Mouse (Mus musculus) MEL (cell line): ENCODE results near the gene Zfand3. TPM values are rescaled to one million over a fixed set of nuclear protein-coding genes. Genes with fewer than 3 reads are reported as not detected.

ENCODE experiments used
- DNase-seq: peaks from one replicate; pipeline ENCODE4 v3.0.0; 2011; ENCODE audit warnings: low read depth, low spot score
- H3K27ac ChIP-seq: 2 replicates; pipeline ENCODE4 v1.5.1; 2012; ENCODE audit warnings: low read depth, mild to moderate bottlenecking, control low read depth, low read length, moderate library complexity; ENCODE audit not compliant: control insufficient read depth
- H3K27me3 ChIP-seq, 2 experiments: fragments of 150-350 bp in 1 of 2; sonication (generic) in 1 of 2; 2 replicates each; pipeline ENCODE4 v1.6.1; 2012; ENCODE audit warnings: low read length in 2 of 2, mild to moderate bottlenecking in 2 of 2, improper control_type of control experiment in 1 of 2, moderate library complexity in 1 of 2; ENCODE audit not compliant: insufficient read depth in 2 of 2, control insufficient read depth in 1 of 2
- H3K36me3 ChIP-seq, 2 experiments: 2 replicates each; pipeline ENCODE4 v1.6.1; 2012 to 2014; ENCODE audit warnings: low read length in 2 of 2, improper control_type of control experiment in 1 of 2, inconsistent platforms in 1 of 2, mild to moderate bottlenecking in 1 of 2; ENCODE audit not compliant: insufficient read depth in 2 of 2, control insufficient read depth in 1 of 2
- H3K4me1 ChIP-seq, 2 experiments: fragments of 150-350 bp in 1 of 2; sonication (generic) in 1 of 2; 2 replicates each; pipeline ENCODE4 v1.6.1; 2012; ENCODE audit warnings: low read length in 2 of 2, improper control_type of control experiment in 1 of 2, mild to moderate bottlenecking in 1 of 2; ENCODE audit not compliant: insufficient read depth in 2 of 2, control insufficient read depth in 1 of 2
- H3K4me3 ChIP-seq, 2 experiments: fragments of 150-350 bp in 1 of 2; sonication (generic) in 1 of 2; 2 replicates each; pipeline ENCODE4 v1.5.1; 2012; ENCODE audit warnings: low read depth in 2 of 2, low read length in 2 of 2, mild to moderate bottlenecking in 2 of 2, moderate library complexity in 2 of 2, control low read depth in 1 of 2, improper control_type of control experiment in 1 of 2; ENCODE audit not compliant: control insufficient read depth in 1 of 2, insufficient read depth in 1 of 2
- H3K79me2 ChIP-seq: 2 replicates; pipeline ENCODE4 v1.6.1; 2012; ENCODE audit warnings: mild to moderate bottlenecking, low read length, moderate library complexity; ENCODE audit not compliant: control insufficient read depth, poor library complexity, insufficient read depth
- H3K9ac ChIP-seq: 2 replicates; pipeline ENCODE4 v1.6.1; 2012; ENCODE audit warnings: low read depth, mild to moderate bottlenecking, control low read depth, low read length, moderate library complexity; ENCODE audit not compliant: control insufficient read depth, poor library complexity, severe bottlenecking
- H3K9me3 ChIP-seq: fragments of 150-350 bp; sonication (generic); replicated peaks from 2 replicates; pipeline ENCODE4 v1.6.1; 2012; ENCODE audit warnings: mild to moderate bottlenecking, low read length, improper control_type of control experiment, moderate library complexity; ENCODE audit not compliant: insufficient read depth
- BHLHE40 ChIP-seq: IDR thresholded peaks from 2 replicates; pipeline ENCODE4 v1.6.1; 2012; ENCODE audit warnings: low read depth, mild to moderate bottlenecking, inconsistent platforms, low read length, improper control_type of control experiment, borderline replicate concordance
- CHD1 ChIP-seq: IDR thresholded peaks from 2 replicates; pipeline ENCODE4 v1.6.1; 2012; ENCODE audit warnings: low read depth, mild to moderate bottlenecking, inconsistent platforms, low read length, improper control_type of control experiment
- CHD2 ChIP-seq: IDR thresholded peaks from 2 replicates; pipeline ENCODE4 v1.6.1; 2011; ENCODE audit warnings: low read length, improper control_type of control experiment
- CTCF ChIP-seq, 3 experiments: IDR thresholded peaks in 2 of 3; conservative IDR thresholded peaks in 1 of 3; 2 replicates each; pipeline ENCODE4 v1.5.1; 2011 to 2012; ENCODE audit warnings: low read length in 3 of 3, low read depth in 2 of 3, mild to moderate bottlenecking in 2 of 3, improper control_type of control experiment in 1 of 3, inconsistent platforms in 1 of 3, mixed read lengths in 1 of 3, moderate library complexity in 1 of 3; ENCODE audit not compliant: control insufficient read depth in 1 of 3, insufficient read depth in 1 of 3, poor library complexity in 1 of 3, severe bottlenecking in 1 of 3
- EP300 ChIP-seq, 2 experiments: IDR thresholded peaks; 2 replicates each; pipeline ENCODE4 v1.6.1; 2011; ENCODE audit warnings: improper control_type of control experiment in 2 of 2, low read length in 2 of 2, low read depth in 1 of 2, mild to moderate bottlenecking in 1 of 2
- ETS1 ChIP-seq: IDR thresholded peaks from 2 replicates; pipeline ENCODE4 v1.6.1; 2012; ENCODE audit warnings: low read depth, mild to moderate bottlenecking, inconsistent platforms, low read length, improper control_type of control experiment, moderate library complexity
- JUND ChIP-seq: IDR thresholded peaks from 2 replicates; pipeline ENCODE4 v1.6.1; 2011; ENCODE audit warnings: low read depth, mild to moderate bottlenecking, improper control_type of control experiment, low read length
- MAFK ChIP-seq: IDR thresholded peaks from 2 replicates; pipeline ENCODE4 v1.6.1; 2011; ENCODE audit warnings: low read depth, mild to moderate bottlenecking, low read length, improper control_type of control experiment, borderline replicate concordance
- MAZ ChIP-seq: IDR thresholded peaks from 2 replicates; pipeline ENCODE4 v1.6.1; 2012; ENCODE audit warnings: low read depth, mild to moderate bottlenecking, inconsistent platforms, low read length, improper control_type of control experiment
- MEF2A ChIP-seq: IDR thresholded peaks from 2 replicates; pipeline ENCODE4 v1.6.1; 2014; ENCODE audit warnings: low read depth, mild to moderate bottlenecking, inconsistent platforms, low read length, improper control_type of control experiment; ENCODE audit not compliant: poor library complexity, insufficient replicate concordance, severe bottlenecking; ENCODE audit errors: extremely low read depth
- MXI1 ChIP-seq: IDR thresholded peaks from 2 replicates; pipeline ENCODE4 v1.6.1; 2011; ENCODE audit warnings: mild to moderate bottlenecking, low read depth, low read length, improper control_type of control experiment
- MYC ChIP-seq: IDR thresholded peaks from 2 replicates; pipeline ENCODE4 v1.6.1; 2011; ENCODE audit warnings: low read depth, mild to moderate bottlenecking, low read length, improper control_type of control experiment, moderate library complexity
- NELFE ChIP-seq: IDR thresholded peaks from 2 replicates; pipeline ENCODE4 v1.6.1; 2011; ENCODE audit warnings: low read depth, low read length, improper control_type of control experiment
- NRF1 ChIP-seq: IDR thresholded peaks from 2 replicates; pipeline ENCODE4 v1.6.1; 2014; ENCODE audit warnings: low read depth, mild to moderate bottlenecking, inconsistent platforms, low read length, improper control_type of control experiment, moderate library complexity; ENCODE audit not compliant: poor library complexity, insufficient read depth, severe bottlenecking
- POLR2A ChIP-seq, 2 experiments: IDR thresholded peaks; 2 replicates each; pipeline ENCODE4 v1.6.1; 2011 to 2012; ENCODE audit warnings: low read length in 2 of 2, mild to moderate bottlenecking in 2 of 2, control low read depth in 1 of 2, improper control_type of control experiment in 1 of 2, low read depth in 1 of 2, moderate library complexity in 1 of 2; ENCODE audit not compliant: control insufficient read depth in 1 of 2, insufficient read depth in 1 of 2, poor library complexity in 1 of 2
- POLR2AphosphoS2 ChIP-seq: IDR thresholded peaks from 2 replicates; pipeline ENCODE4 v1.6.1; 2011; ENCODE audit warnings: low read length, improper control_type of control experiment
- POLR2AphosphoS5 ChIP-seq: IDR thresholded peaks from 2 replicates; pipeline ENCODE4 v1.6.1; 2012; ENCODE audit warnings: low read depth, borderline replicate concordance, mild to moderate bottlenecking, inconsistent platforms, low read length, moderate library complexity, mixed read lengths
- RAD21 ChIP-seq: IDR thresholded peaks from 2 replicates; pipeline ENCODE4 v1.6.1; 2011; ENCODE audit warnings: mild to moderate bottlenecking, low read depth, low read length, improper control_type of control experiment
- RCOR1 ChIP-seq: IDR thresholded peaks from 2 replicates; pipeline ENCODE4 v1.6.1; 2012; ENCODE audit warnings: low read depth, mild to moderate bottlenecking, inconsistent platforms, low read length, improper control_type of control experiment
- TBP ChIP-seq: IDR thresholded peaks from 2 replicates; pipeline ENCODE4 v1.8.0; 2011; ENCODE audit warnings: low read depth, low read length, improper control_type of control experiment
- UBTF ChIP-seq: IDR thresholded peaks from 2 replicates; pipeline ENCODE4 v1.6.1; 2012; ENCODE audit warnings: low read depth, mild to moderate bottlenecking, inconsistent platforms, low read length, improper control_type of control experiment, moderate library complexity, borderline replicate concordance; ENCODE audit not compliant: insufficient read depth
- USF1 ChIP-seq: IDR thresholded peaks from 2 replicates; pipeline ENCODE4 v1.6.1; 2014; ENCODE audit warnings: low read depth, mild to moderate bottlenecking, inconsistent platforms, low read length, improper control_type of control experiment, moderate library complexity
- USF2 ChIP-seq, 2 experiments: IDR thresholded peaks; 2 replicates each; pipeline ENCODE4 v1.6.1; 2011 to 2012; ENCODE audit warnings: improper control_type of control experiment in 2 of 2, low read length in 2 of 2, borderline replicate concordance in 1 of 2, inconsistent platforms in 1 of 2, low read depth in 1 of 2, mild to moderate bottlenecking in 1 of 2; ENCODE audit not compliant: insufficient read depth in 1 of 2
- ZC3H11A ChIP-seq: IDR thresholded peaks from 2 replicates; pipeline ENCODE4 v1.6.1; 2012; ENCODE audit warnings: low read depth, mild to moderate bottlenecking, inconsistent platforms, low read length, improper control_type of control experiment
- ZKSCAN1 ChIP-seq: IDR thresholded peaks from 2 replicates; pipeline ENCODE4 v1.6.1; 2012; ENCODE audit warnings: low read depth, mild to moderate bottlenecking, inconsistent platforms, low read length, improper control_type of control experiment, moderate library complexity
- ZMIZ1 ChIP-seq: IDR thresholded peaks from 2 replicates; pipeline ENCODE4 v1.6.1; 2012; ENCODE audit warnings: low read depth, mild to moderate bottlenecking, inconsistent platforms, low read length, improper control_type of control experiment, moderate library complexity
- ZNF384 ChIP-seq: IDR thresholded peaks from 2 replicates; pipeline ENCODE4 v1.6.1; 2012; ENCODE audit warnings: low read depth, mild to moderate bottlenecking, inconsistent platforms, low read length, improper control_type of control experiment
- polyA plus RNA-seq, 2 experiments: library from polyadenylated mRNA; stranded (reverse) in 1 of 2; unstranded in 1 of 2; fragments of >175 nt in 1 of 2; fragments of >200 nt in 1 of 2; gene quantifications; 2 replicates each; pipeline versions ENCODE4 v1.2.1 to v1.2.4; 2012; ENCODE audit warnings: low replicate concordance in 2 of 2, low read depth in 1 of 2; ENCODE audit not compliant: insufficient read length in 2 of 2, insufficient read depth in 1 of 2, missing spikeins in 1 of 2
- total RNA-seq: library from RNA; depleted of rRNA; stranded (reverse); fragments of 300-350 nt; gene quantifications from 2 replicates; pipeline ENCODE4 v1.2.3, GENCODE M21; 2012

The Zfand3 gene
- total and polyA plus RNA-seq, 3 experiments, result 28.3 to 48.8 TPM; not detected in 1

GRCm38 (mm10) chr17:30046654-30047053 lies 42.1 kb downstream of the Zfand3 start:
- Histone ChIP-seq H3K9ac (no peak overlapping the region), H3K27ac (no peak overlapping the region), H3K4me1 (peaks cover 3 to 7% of the 10 kb centered on the region in 2 experiments; a peak in 3 of 4 replicates), H3K79me2 (peaks cover 38% of the 10 kb centered on the region), H3K9me3 (no peaks in the 10 kb centered on the region), H3K36me3 (peaks cover 0 to 20% of the 10 kb centered on the region in 2 experiments; a peak in 2 of 4 replicates), H3K27me3 (no peaks in the 10 kb centered on the region), H3K4me3 (no peak overlapping the region)
- TF ChIP-seq CHD2 (no peak), ZMIZ1 (no peak), POLR2A (IDR thresholded peaks at IDR 0.05; ENCODE audit: control insufficient read depth in 1 of 2, insufficient read depth in 1 of 2, low read depth in 1 of 2, low read length in 2 of 2, poor library complexity in 1 of 2) (no peak), MYC (no peak), MXI1 (no peak), MEF2A (no peak), MAZ (no peak), TBP (no peak), NELFE (no peak), CTCF (IDR thresholded peaks at IDR 0.05 in 2 of 3, conservative IDR thresholded peaks at IDR 0.05 in 1 of 3; ENCODE audit: control insufficient read depth in 1 of 3, insufficient read depth in 1 of 3, low read depth in 2 of 3, low read length in 3 of 3, poor library complexity in 1 of 3, severe bottlenecking in 1 of 3) (no peak), RAD21 (no peak), POLR2AphosphoS5 (no peak)
- no peak for DNase-seq

GRCm38 (mm10) chr17:30051523-30052346 lies 47.2 kb downstream of the Zfand3 start:
- Histone ChIP-seq H3K27ac (no peak overlapping the region), H3K27me3 (no peaks in the 10 kb centered on the region), H3K79me2 (peaks cover 35% of the 10 kb centered on the region), H3K9ac (no peak overlapping the region), H3K9me3 (no peaks in the 10 kb centered on the region), H3K36me3 (peaks cover 0 to 25% of the 10 kb centered on the region in 2 experiments; a peak in 3 of 4 replicates), H3K4me1 (peaks cover 6 to 9% of the 10 kb centered on the region in 2 experiments), H3K4me3 (no peak overlapping the region)
- DNase-seq, result peak; percentile 68
- no peak for TF ChIP-seq UBTF
- no peak for TF ChIP-seq CHD1
- TF ChIP-seq ZMIZ1, result no peak
- no peak for TF ChIP-seq POLR2AphosphoS2
- TF ChIP-seq JUND, result no peak
- no peak for TF ChIP-seq POLR2A (IDR thresholded peaks at IDR 0.05; ENCODE audit: control insufficient read depth in 1 of 2, insufficient read depth in 1 of 2, low read depth in 1 of 2, low read length in 2 of 2, poor library complexity in 1 of 2)
- no peak for TF ChIP-seq USF2 (IDR thresholded peaks at IDR 0.05; ENCODE audit: borderline replicate concordance in 1 of 2, insufficient read depth in 1 of 2, low read depth in 1 of 2, low read length in 2 of 2)
- no peak for TF ChIP-seq POLR2AphosphoS5
- no peak for TF ChIP-seq MEF2A
- peak; percentile 49; the same call in 1 of the 2 replicates for TF ChIP-seq MAFK
- TF ChIP-seq TBP, result no peak
- no peak for TF ChIP-seq ZC3H11A
- 0 out of 2 replicates have a peak, but pooled peaks have one; percentile 21 for TF ChIP-seq BHLHE40
- TF ChIP-seq CTCF (IDR thresholded peaks at IDR 0.05 in 2 of 3, conservative IDR thresholded peaks at IDR 0.05 in 1 of 3; ENCODE audit: control insufficient read depth in 1 of 3, insufficient read depth in 1 of 3, low read depth in 2 of 3, low read length in 3 of 3, poor library complexity in 1 of 3, severe bottlenecking in 1 of 3), result no peak
- TF ChIP-seq ZNF384, result peak; percentile 59; the same call in 1 of the 2 replicates
- TF ChIP-seq MAZ, result no peak
- TF ChIP-seq USF1, result no peak
- no peak for TF ChIP-seq ZKSCAN1
- no peak for TF ChIP-seq NRF1
- no peak for TF ChIP-seq MYC
- no peak for TF ChIP-seq ETS1
- TF ChIP-seq RAD21, result no peak
- peak; percentile 99 for TF ChIP-seq RCOR1
- TF ChIP-seq EP300 (IDR thresholded peaks at IDR 0.05; ENCODE audit: low read depth in 1 of 2, low read length in 2 of 2), result peak; percentile 62 to 79
